Mouse (Mus musculus) forebrain, postnatal 0 days (tissue): Measurements from ENCODE around the gene Ubl5. TPM values are rescaled to one million over a fixed set of nuclear protein-coding genes. Genes with fewer than 3 reads are reported as not detected.
A peak's percentile ranks its signal among the peaks of the same experiment; 100 is the strongest.

Experiments used
- ATAC-seq: fragments of 200-750 bp; cut with Nextera tagmentation; 2 replicates; pipeline ENCODE4 v1.8.0; 2017; ENCODE audit warnings: mild to moderate bottlenecking, moderate library complexity
- DNase-seq: peaks from one replicate; pipeline ENCODE4 v3.0.0-alpha.2; 2015
- H3K27ac ChIP-seq: fragments of 300-500 bp; sonication (generic); 2 replicates; pipeline ENCODE4 v1.5.1; 2014; ENCODE audit warnings: low read depth, mild to moderate bottlenecking, antibody characterized with exemption, low read length, moderate library complexity, mixed read lengths
- H3K27me3 ChIP-seq: fragments of 300-500 bp; sonication (generic); 2 replicates; pipeline ENCODE4 v1.6.1; 2014; ENCODE audit warnings: mild to moderate bottlenecking, low read length, mixed read lengths; ENCODE audit not compliant: insufficient read depth
- H3K36me3 ChIP-seq: fragments of 300-500 bp; sonication (generic); 2 replicates; pipeline ENCODE4 v1.6.1; 2014; ENCODE audit warnings: mild to moderate bottlenecking, moderate library complexity; ENCODE audit not compliant: insufficient read depth
- H3K4me1 ChIP-seq: fragments of 300-500 bp; sonication (generic); 2 replicates; pipeline ENCODE4 v1.6.1; 2014; ENCODE audit warnings: antibody characterized with exemption; ENCODE audit not compliant: insufficient read depth
- H3K4me2 ChIP-seq: fragments of 300-500 bp; sonication (generic); 2 replicates; pipeline ENCODE4 v1.6.1; 2014; ENCODE audit warnings: low read depth, mild to moderate bottlenecking, moderate library complexity
- H3K4me3 ChIP-seq: fragments of 300-500 bp; sonication (generic); 2 replicates; pipeline ENCODE4 v1.5.1; 2014; ENCODE audit warnings: low read depth, low read length, mixed read lengths
- H3K9ac ChIP-seq: fragments of 300-500 bp; sonication (generic); 2 replicates; pipeline ENCODE4 v1.6.1; 2014; ENCODE audit warnings: mild to moderate bottlenecking
- H3K9me3 ChIP-seq: fragments of 300-500 bp; sonication (generic); 2 replicates; pipeline ENCODE4 v1.6.1; 2016; ENCODE audit warnings: low read length
- CTCF ChIP-seq: sonication (generic); IDR thresholded peaks from 2 replicates; pipeline ENCODE4 v1.5.1; 2016; ENCODE audit warnings: antibody characterized with exemption, control low read depth, low read depth
- WGBS: fragments of 180-500 bp; shearing (Covaris S2); extraction: QIAGEN DNeasy Blood & Tissue Kit; methylation state at CpG from one replicate; pipeline ENCODE4 v1.1.7; 2014; 5-methylcytosine and 5-hydroxymethylcytosine counted together
- polyA plus RNA-seq: library from polyadenylated mRNA; unstranded; fragments of >200 nt; fragmentation: Nextera tagmentation; extraction: Ambion mirVana; gene quantifications from 2 replicates; pipeline ENCODE4 v1.2.1, GENCODE M21; 2015
- total RNA-seq: library from RNA; depleted of rRNA; stranded (reverse); fragments of >200 nt; gene quantifications from 2 replicates; pipeline ENCODE4 v1.2.3, GENCODE M21; 2014

Gene Ubl5
- total and polyA plus RNA-seq, 2 experiments from 2014 or later: 166 to 533 TPM

GRCm38 (mm10) chr9:20665925-20666324 lies 23.2 kb downstream of the Ubl5 start:
- Histone ChIP-seq H3K27me3 (no peaks in the 10 kb centered on the region), H3K4me3 (no peak overlapping the region), H3K4me1 (0 out of 2 replicates have a peak, but pooled peaks cover 4% of the 10 kb centered on the region), H3K9me3 (no peaks in the 10 kb centered on the region), H3K9ac (no peak overlapping the region), H3K27ac (peak overlapping the region; percentile 40; the same call in 1 of the 2 replicates), H3K36me3 (peaks cover 57% of the 10 kb centered on the region), H3K4me2 (no peak overlapping the region)
- no peak for DNase-seq
- WGBS: 5% methylated on average over 8 of the region's 8 CpGs
- TF ChIP-seq CTCF: no peak
- ATAC-seq: peak; percentile 8; the same call in 1 of the 2 replicates

- DNase-seq: no peak
- H3K36me3 ChIP-seq: peaks cover 57% of the 10 kb centered on the region
- no peak overlapping the region for H3K27ac ChIP-seq
- 0 out of 2 replicates have a peak, but pooled peaks cover 4% of the 10 kb centered on the region for H3K4me1 ChIP-seq
- no peak for TF ChIP-seq CTCF
- no peaks in the 10 kb centered on the region for H3K9me3 ChIP-seq
- 14% methylated on average over 7 of the region's 7 CpGs for WGBS
- H3K9ac ChIP-seq: no peak overlapping the region
- H3K4me2 ChIP-seq: no peak overlapping the region
- H3K27me3 ChIP-seq: no peaks in the 10 kb centered on the region
- no peak for ATAC-seq
- H3K4me3 ChIP-seq: no peak overlapping the region
These were observed 23.9 kb downstream of the Ubl5 start for GRCm38 (mm10) chr9:20666510-20667034.

- DNase-seq (no peak), ATAC-seq (no peak)
- no peak overlapping the region for H3K9ac ChIP-seq
- H3K4me3 ChIP-seq: no peak overlapping the region
- peaks cover 51% of the 10 kb centered on the region for H3K36me3 ChIP-seq
- H3K4me1 ChIP-seq: 0 out of 2 replicates have a peak, but pooled peaks cover 4% of the 10 kb centered on the region
- H3K27ac ChIP-seq: no peak overlapping the region
- no peaks in the 10 kb centered on the region for H3K27me3 ChIP-seq
- no peaks in the 10 kb centered on the region for H3K9me3 ChIP-seq
- no peak overlapping the region for H3K4me2 ChIP-seq
- no peak for TF ChIP-seq CTCF
- 94% methylated on average over 22 of the region's 22 CpGs for WGBS
These were observed 25.4 kb downstream of the Ubl5 start for GRCm38 (mm10) chr9:20668065-20668464.

GRCm38 (mm10) chr9:20672047-20672446 lies 29.4 kb downstream of the Ubl5 start:
- H3K27ac ChIP-seq: no peak overlapping the region
- no peak overlapping the region for H3K9ac ChIP-seq
- DNase-seq (no peak), ATAC-seq (no peak)
- TF ChIP-seq CTCF: no peak
- H3K4me2 ChIP-seq: no peak overlapping the region
- H3K36me3 ChIP-seq: peaks cover 29% of the 10 kb centered on the region
- no peak overlapping the region for H3K4me3 ChIP-seq
- 76% methylated on average over 16 of the region's 16 CpGs for WGBS
- no peaks in the 10 kb centered on the region for H3K4me1 ChIP-seq
- H3K27me3 ChIP-seq: no peaks in the 10 kb centered on the region
- no peaks in the 10 kb centered on the region for H3K9me3 ChIP-seq

GRCm38 (mm10) chr9:20677892-20678291 lies 35.2 kb downstream of the Ubl5 start:
- no peaks in the 10 kb centered on the region; the same call in 1 of the 2 replicates for H3K36me3 ChIP-seq
- H3K27ac ChIP-seq: no peak overlapping the region
- no peak for ATAC-seq
- H3K9ac ChIP-seq: no peak overlapping the region
- no peak overlapping the region for H3K4me2 ChIP-seq
- no peak for TF ChIP-seq CTCF
- no peaks in the 10 kb centered on the region for H3K9me3 ChIP-seq
- no peaks in the 10 kb centered on the region for H3K27me3 ChIP-seq
- WGBS: 78% methylated on average over 12 of the region's 12 CpGs
- no peak for DNase-seq
- H3K4me3 ChIP-seq: no peak overlapping the region
- no peaks in the 10 kb centered on the region for H3K4me1 ChIP-seq

- H3K4me2 ChIP-seq: no peak overlapping the region
- H3K4me1 ChIP-seq: no peaks in the 10 kb centered on the region
- H3K27ac ChIP-seq: peak overlapping the region; percentile 57
- no peaks in the 10 kb centered on the region for H3K9me3 ChIP-seq
- ATAC-seq: peak; percentile 60
- no peaks in the 10 kb centered on the region for H3K27me3 ChIP-seq
- TF ChIP-seq CTCF: no peak
- H3K9ac ChIP-seq: no peak overlapping the region
- no peak for DNase-seq
- H3K36me3 ChIP-seq: no peaks in the 10 kb centered on the region
- H3K4me3 ChIP-seq: no peak overlapping the region
- 17% methylated on average over 9 of the region's 9 CpGs for WGBS
These were observed 37.8 kb downstream of the Ubl5 start for GRCm38 (mm10) chr9:20680378-20680958.

- DNase-seq (no peak), ATAC-seq (peak; percentile 30; the same call in 1 of the 2 replicates)
- TF ChIP-seq CTCF: no peak
- Histone ChIP-seq H3K27ac (no peak overlapping the region; the same call in 1 of the 2 replicates), H3K4me3 (no peak overlapping the region), H3K9me3 (no peaks in the 10 kb centered on the region), H3K36me3 (no peaks in the 10 kb centered on the region), H3K4me1 (no peaks in the 10 kb centered on the region), H3K27me3 (no peaks in the 10 kb centered on the region), H3K4me2 (no peak overlapping the region), H3K9ac (no peak overlapping the region)
- WGBS: 34% methylated on average over 6 of the region's 7 CpGs
These were observed 39.1 kb downstream of the Ubl5 start for GRCm38 (mm10) chr9:20681546-20682388.
